Mouse (Mus musculus) brain, embryonic 14.5 days (tissue): ENCODE measurements around the gene Batf3. TPM values are rescaled to one million over a fixed set of nuclear protein-coding genes. Genes with fewer than 3 reads are reported as not detected.

Experiments used
- DNase-seq: peaks from one replicate; pipeline ENCODE4 v3.0.0-alpha.2; 2011; ENCODE audit warnings: low read depth
- CTCF ChIP-seq: fragments of 200-500 bp; IDR thresholded peaks from 2 replicates; pipeline ENCODE4 v1.5.1; 2012; ENCODE audit warnings: inconsistent platforms, mild to moderate bottlenecking, moderate library complexity, borderline replicate concordance; ENCODE audit not compliant: insufficient read depth, insufficient read length; ENCODE audit errors: extremely low read depth
- POLR2A ChIP-seq: fragments of 200-500 bp; IDR thresholded peaks from 2 replicates; pipeline ENCODE4 v1.6.1; 2012; ENCODE audit warnings: mild to moderate bottlenecking, inconsistent platforms, borderline replicate concordance; ENCODE audit not compliant: poor library complexity, insufficient read depth, insufficient read length, severe bottlenecking; ENCODE audit errors: extremely low read depth
- polyA plus RNA-seq: library from polyadenylated mRNA; depleted of rRNA; stranded (reverse); fragments of >200 nt; gene quantifications from 2 replicates; pipeline ENCODE4 v1.2.3, GENCODE M21; 2012

Batf3 gene
- polyA plus RNA-seq, 1 experiment = 1.6 TPM

- TF ChIP-seq CTCF = no peak
- no peak for TF ChIP-seq POLR2A
- DNase-seq = no peak
Measured at GRCm38 (mm10) chr1:191093578-191093977, 4.1 kb upstream of the Batf3 start.

- no peak for DNase-seq
- TF ChIP-seq CTCF = peak; percentile 9; the same call in 1 of the 2 replicates
- no peak for TF ChIP-seq POLR2A
Measured at GRCm38 (mm10) chr1:191095019-191095418, 2.6 kb upstream of the Batf3 start.

- TF ChIP-seq CTCF = no peak
- no peak for TF ChIP-seq POLR2A
- DNase-seq = no peak
Measured at GRCm38 (mm10) chr1:191096871-191097681, 571 bp upstream of the Batf3 start.

- DNase-seq = no peak
- TF ChIP-seq CTCF = no peak
- TF ChIP-seq POLR2A = no peak
Measured at GRCm38 (mm10) chr1:191099114-191099513, 1.5 kb downstream of the Batf3 start.

GRCm38 (mm10) chr1:191099772-191100291 is 2.2 kb downstream of the Batf3 start:
- DNase-seq = no peak
- TF ChIP-seq CTCF (no peak), POLR2A (no peak)

GRCm38 (mm10) chr1:191102730-191103370 is 5.2 kb downstream of the Batf3 start:
- no peak for DNase-seq
- TF ChIP-seq POLR2A (no peak), CTCF (no peak)

- TF ChIP-seq CTCF = no peak
- no peak for TF ChIP-seq POLR2A
Measured at GRCm38 (mm10) chr1:191105246-191105645, 7.6 kb downstream of the Batf3 start.

GRCm38 (mm10) chr1:191107306-191107705 is 9.7 kb downstream of the Batf3 start:
- TF ChIP-seq POLR2A (no peak), CTCF (no peak)
- DNase-seq = no peak

More at GRCm38 (mm10) chr1:191105246-191105645, 7.6 kb downstream of the Batf3 start:
- DNase-seq = no peak

- TF ChIP-seq CTCF (no peak), POLR2A (no peak)
- DNase-seq = no peak
Measured at GRCm38 (mm10) chr1:191109907-191110306, 12.3 kb downstream of the Batf3 start.

- TF ChIP-seq POLR2A (no peak), CTCF (no peak)
- DNase-seq = no peak
Measured at GRCm38 (mm10) chr1:191111146-191111545, 13.5 kb downstream of the Batf3 start.

GRCm38 (mm10) chr1:191114868-191115267 is 17.2 kb downstream of the Batf3 start:
- DNase-seq = no peak
- TF ChIP-seq CTCF (no peak), POLR2A (no peak)
